Mouse (Mus musculus) heart, embryonic 12.5 days (tissue): ENCODE data around the gene Scfd2. TPM values are rescaled to one million over a fixed set of nuclear protein-coding genes. Genes with fewer than 3 reads are reported as not detected.

ENCODE experiments used
- ATAC-seq: fragments of 200-750 bp; cut with Nextera tagmentation; 2 replicates; pipeline ENCODE4 v1.8.0; 2017; ENCODE audit warnings: moderate TSS enrichment, moderate library complexity; ENCODE audit not compliant: insufficient number of reproducible peaks, low FRiP score
- H3K27ac ChIP-seq: fragments of 300-500 bp; sonication (generic); 2 replicates; pipeline ENCODE4 v1.5.1; 2016; ENCODE audit warnings: mild to moderate bottlenecking, moderate library complexity; ENCODE audit not compliant: poor library complexity, severe bottlenecking
- H3K27me3 ChIP-seq: fragments of 300-500 bp; sonication (generic); replicated peaks from 2 replicates; pipeline ENCODE4 v1.6.1; 2016; ENCODE audit warnings: mild to moderate bottlenecking, moderate library complexity
- H3K36me3 ChIP-seq: fragments of 300-500 bp; sonication (generic); 2 replicates; pipeline ENCODE4 v1.6.1; 2016; ENCODE audit warnings: mild to moderate bottlenecking, moderate library complexity
- H3K4me1 ChIP-seq: fragments of 300-500 bp; sonication (generic); replicated peaks from 2 replicates; pipeline ENCODE4 v1.6.1; 2016; ENCODE audit warnings: mild to moderate bottlenecking
- H3K4me2 ChIP-seq: fragments of 300-500 bp; sonication (generic); 2 replicates; pipeline ENCODE4 v1.6.1; 2016; ENCODE audit warnings: mild to moderate bottlenecking, moderate library complexity
- H3K4me3 ChIP-seq: fragments of 300-500 bp; sonication (generic); 2 replicates; pipeline ENCODE4 v1.5.1; 2016; ENCODE audit warnings: mild to moderate bottlenecking
- H3K9ac ChIP-seq: fragments of 300-500 bp; sonication (generic); 2 replicates; pipeline ENCODE4 v1.6.1; 2016; ENCODE audit warnings: mild to moderate bottlenecking, moderate library complexity
- H3K9me3 ChIP-seq: fragments of 300-500 bp; sonication (generic); replicated peaks from 2 replicates; pipeline ENCODE4 v1.6.1; 2016; ENCODE audit warnings: mild to moderate bottlenecking, moderate library complexity
- WGBS: fragments of 180-500 bp; shearing (Covaris S2); methylation state at CpG from one replicate; pipeline ENCODE4 v1.1.7; 2016; 5-methylcytosine and 5-hydroxymethylcytosine counted together
- polyA plus RNA-seq: library from polyadenylated mRNA; unstranded; fragments of >200 nt; fragmentation: Nextera tagmentation; extraction: Ambion mirVana; gene quantifications from 2 replicates; pipeline ENCODE4 v1.2.1, GENCODE M21; 2016

Scfd2 gene
- polyA plus RNA-seq, 1 experiment from 2014 or later = 13.6 TPM

DNA sequence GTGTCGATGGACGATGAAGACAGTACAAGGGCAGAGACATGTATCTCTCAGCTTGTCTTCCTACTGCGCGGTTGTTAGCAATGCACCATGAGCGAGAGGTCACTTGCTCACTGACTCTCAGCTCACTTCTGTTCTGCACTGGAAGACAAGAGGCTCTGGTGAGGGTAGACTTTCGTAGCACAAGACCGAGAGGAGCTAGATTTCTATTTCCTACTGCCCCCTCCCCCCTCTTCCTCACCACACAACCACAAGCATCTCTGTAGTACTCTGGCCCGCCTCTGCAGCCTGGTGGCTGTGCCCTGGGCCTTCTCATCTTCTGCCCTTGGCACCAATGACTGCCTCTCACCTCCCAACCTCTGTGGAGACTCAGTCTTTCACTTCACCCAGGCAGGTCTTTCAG, 331.1 kb downstream of the Scfd2 start:
- no peaks in the 10 kb centered on the region for H3K27me3 ChIP-seq
- WGBS = 53% methylated on average over 8 of the region's 8 CpGs
- no peak overlapping the region for H3K4me3 ChIP-seq
- peaks cover 62% of the 10 kb centered on the region for H3K4me1 ChIP-seq
- no peak overlapping the region; the same call in 1 of the 2 replicates for H3K4me2 ChIP-seq
- ATAC-seq = no peak
- H3K36me3 ChIP-seq = peaks cover 34% of the 10 kb centered on the region
- H3K27ac ChIP-seq = peak overlapping the region; percentile 82
- no peak overlapping the region for H3K9ac ChIP-seq
- H3K9me3 ChIP-seq = 0 out of 2 replicates have a peak, but pooled peaks cover 3% of the 10 kb centered on the region

DNA sequence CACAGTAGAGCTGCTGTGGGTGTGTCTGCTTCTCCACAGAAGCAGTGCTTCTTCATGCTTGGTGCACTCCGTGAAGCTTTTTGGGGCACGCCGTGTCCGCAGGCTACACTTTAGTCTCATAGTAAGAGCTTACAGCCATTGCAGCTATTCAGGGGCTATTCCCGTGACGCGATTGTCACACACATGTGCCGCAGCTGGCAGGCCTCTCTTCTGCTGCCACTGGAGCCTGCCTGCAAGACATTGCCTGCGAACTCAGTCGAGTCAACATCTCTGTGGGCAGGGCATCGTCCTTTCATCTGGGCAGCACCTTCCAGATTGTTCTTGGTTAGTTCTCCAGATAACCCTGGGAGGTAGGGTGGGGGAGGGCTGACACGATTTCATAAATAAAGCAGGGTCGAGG, 331.8 kb downstream of the Scfd2 start:
- no peak overlapping the region for H3K9ac ChIP-seq
- H3K27ac ChIP-seq = peak overlapping the region; percentile 82
- no peak for ATAC-seq
- peaks cover 34% of the 10 kb centered on the region for H3K36me3 ChIP-seq
- peak overlapping the region; percentile 15; the same call in 1 of the 2 replicates for H3K4me2 ChIP-seq
- H3K4me1 ChIP-seq = peaks cover 57% of the 10 kb centered on the region
- WGBS = 74% methylated on average over 13 of the region's 13 CpGs
- H3K27me3 ChIP-seq = no peaks in the 10 kb centered on the region
- H3K9me3 ChIP-seq = 0 out of 2 replicates have a peak, but pooled peaks cover 3% of the 10 kb centered on the region
- H3K4me3 ChIP-seq = no peak overlapping the region

- Histone ChIP-seq H3K9me3 (0 out of 2 replicates have a peak, but pooled peaks cover 3% of the 10 kb centered on the region), H3K4me2 (peak overlapping the region; percentile 87), H3K4me3 (peak overlapping the region; percentile 84), H3K4me1 (peaks cover 64% of the 10 kb centered on the region), H3K27ac (peak overlapping the region; percentile 91), H3K27me3 (no peaks in the 10 kb centered on the region), H3K36me3 (peaks cover 34% of the 10 kb centered on the region), H3K9ac (peak overlapping the region; percentile 98)
- ATAC-seq = no peak
- 61% methylated on average over 11 of the region's 11 CpGs for whole genome bisulfite sequencing
Measured at GRCm38 (mm10) chr5:74198446-74198845, 333.1 kb downstream of the Scfd2 start.

DNA sequence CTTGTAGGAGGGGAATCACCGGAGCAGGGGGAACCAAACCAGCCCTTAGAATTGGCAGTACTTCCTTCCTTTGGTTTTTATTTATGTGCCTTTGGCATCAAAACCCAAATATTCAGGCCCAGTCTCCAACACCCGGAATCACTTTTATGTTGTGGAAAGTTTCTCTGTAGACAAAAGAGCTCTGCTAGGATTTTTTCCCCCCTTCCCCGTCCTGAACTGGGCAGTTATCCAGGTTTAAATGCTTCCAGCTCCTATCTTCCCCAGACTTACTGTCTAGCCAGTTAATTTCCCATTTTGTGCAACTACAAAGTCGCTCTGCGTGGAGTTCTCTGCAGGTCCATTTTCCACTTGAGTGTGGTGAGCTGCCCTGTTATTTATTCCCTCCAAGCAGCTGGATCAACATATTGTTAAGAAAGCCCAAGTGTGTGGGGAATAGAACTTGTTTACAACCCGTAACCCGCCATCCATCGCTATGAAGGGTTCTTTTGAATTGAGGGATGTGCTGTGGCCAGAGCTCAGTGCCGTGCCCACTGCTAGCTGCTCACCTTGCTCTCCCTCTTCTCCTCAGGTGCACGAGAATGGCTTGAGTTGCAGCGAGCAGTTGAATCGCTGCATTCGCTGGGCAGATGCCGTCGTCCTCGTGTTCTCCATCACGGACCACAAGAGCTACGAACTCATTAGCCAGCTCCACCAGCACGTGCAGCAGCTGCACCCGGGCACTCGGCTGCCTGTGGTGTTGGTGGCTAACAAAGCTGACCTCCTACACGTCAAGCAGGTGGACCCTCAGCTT, 333.8 kb downstream of the Scfd2 start:
- no peak for ATAC-seq
- H3K27ac ChIP-seq = peak overlapping the region; percentile 91
- peaks cover 34% of the 10 kb centered on the region for H3K36me3 ChIP-seq
- H3K27me3 ChIP-seq = no peaks in the 10 kb centered on the region
- peak overlapping the region; percentile 87 for H3K4me2 ChIP-seq
- H3K4me3 ChIP-seq = peak overlapping the region; percentile 84
- peak overlapping the region; percentile 98 for H3K9ac ChIP-seq
- 66% methylated on average over 22 of the region's 22 CpGs for WGBS
- peaks cover 64% of the 10 kb centered on the region for H3K4me1 ChIP-seq
- H3K9me3 ChIP-seq = no peaks in the 10 kb centered on the region

- H3K9ac ChIP-seq = peak overlapping the region; percentile 98
- no peaks in the 10 kb centered on the region for H3K27me3 ChIP-seq
- no peaks in the 10 kb centered on the region for H3K9me3 ChIP-seq
- peak overlapping the region; percentile 84 for H3K4me3 ChIP-seq
- peak overlapping the region; percentile 87 for H3K4me2 ChIP-seq
- H3K27ac ChIP-seq = peak overlapping the region; percentile 91
- WGBS = 0% methylated on average over 4 of the region's 4 CpGs
- H3K36me3 ChIP-seq = peaks cover 34% of the 10 kb centered on the region
- H3K4me1 ChIP-seq = peaks cover 56% of the 10 kb centered on the region
- ATAC-seq = no peak
Measured at GRCm38 (mm10) chr5:74196307-74196618, 335.3 kb downstream of the Scfd2 start.

DNA sequence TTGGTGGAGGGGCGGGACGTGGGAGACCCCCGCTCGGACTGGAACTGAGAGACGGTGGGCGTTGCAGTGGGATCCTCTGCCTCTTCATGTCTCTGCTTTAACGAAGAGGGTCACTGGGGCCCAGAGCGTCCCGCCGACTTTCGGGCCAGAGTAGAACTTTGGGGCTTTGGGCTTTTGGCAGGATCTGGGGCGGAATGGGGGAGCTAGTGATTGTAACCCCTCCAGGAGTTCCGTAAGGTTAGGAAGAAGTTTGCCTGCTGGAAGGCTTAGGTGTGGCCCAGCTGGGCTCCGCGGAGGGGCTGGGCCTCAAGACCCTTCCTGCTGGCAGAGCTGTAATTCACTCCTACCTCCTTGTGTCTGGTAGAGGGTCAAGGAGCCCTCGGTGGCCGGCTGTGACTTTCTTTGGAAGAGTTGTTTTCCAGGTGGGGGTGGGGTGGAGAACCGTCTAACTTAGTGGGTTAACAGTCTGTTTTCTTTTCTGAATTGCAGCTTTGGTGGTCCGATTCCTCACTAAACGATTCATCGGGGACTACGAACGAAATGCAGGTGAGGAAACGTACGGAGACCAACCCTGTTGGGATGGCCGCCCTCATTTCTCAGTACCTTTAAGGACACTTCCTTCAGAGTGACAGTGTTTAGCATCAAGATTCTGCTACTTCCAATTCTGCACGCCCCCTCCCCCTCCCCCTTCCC, 335.8 kb downstream of the Scfd2 start:
- Histone ChIP-seq H3K4me1 (peaks cover 51% of the 10 kb centered on the region), H3K4me2 (peak overlapping the region; percentile 87), H3K9ac (peak overlapping the region; percentile 98), H3K9me3 (no peaks in the 10 kb centered on the region), H3K27ac (peak overlapping the region; percentile 91), H3K27me3 (no peaks in the 10 kb centered on the region), H3K4me3 (peak overlapping the region; percentile 84), H3K36me3 (peaks cover 34% of the 10 kb centered on the region)
- peak; percentile 35; the same call in 1 of the 2 replicates for ATAC-seq
- under 1% methylated on average over 27 of the region's 27 CpGs for WGBS

DNA sequence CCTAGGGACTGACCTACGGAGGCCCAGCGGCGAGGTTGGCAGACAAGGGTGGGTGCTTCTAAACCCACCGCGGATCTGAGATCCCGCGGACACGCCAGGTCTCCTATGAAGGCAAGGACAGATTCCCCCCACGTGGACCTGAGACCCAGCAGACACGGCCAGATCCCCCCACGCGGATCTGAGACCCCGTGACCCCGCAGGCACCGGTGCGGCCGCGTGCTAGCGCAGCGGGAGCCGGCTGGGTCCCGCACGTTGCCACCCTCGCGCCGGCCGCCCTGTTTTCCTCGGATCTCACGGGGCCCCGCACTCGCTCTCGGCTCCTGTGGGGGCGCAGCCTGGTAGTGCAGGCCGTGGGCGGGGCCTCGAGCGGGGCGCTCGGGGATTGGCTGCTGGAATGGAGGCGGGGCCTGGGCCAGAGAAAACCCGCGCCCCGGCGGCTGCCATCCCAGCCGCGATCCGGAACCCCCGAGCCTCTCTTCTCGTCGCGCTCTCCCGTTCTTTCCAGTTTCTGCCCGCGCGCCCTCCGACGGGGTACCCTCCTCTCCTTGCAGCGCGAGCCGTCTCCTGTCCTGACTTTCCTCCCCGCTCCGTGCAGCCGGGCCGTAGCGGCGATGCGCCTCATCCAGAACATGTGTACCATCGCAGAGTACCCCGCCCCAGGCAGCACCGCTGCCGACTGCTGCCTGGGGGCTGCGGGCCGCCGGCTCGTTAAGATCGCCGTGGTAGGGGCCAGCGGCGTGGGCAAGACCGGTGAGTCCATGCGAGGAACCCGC, 336.5 kb downstream of the Scfd2 start, which contains the start of gene Rasl11b:
Gene Rasl11b, plus strand, starts transcription at position 446 of the 773 bp plus-strand sequence.
- H3K9me3 ChIP-seq = no peaks in the 10 kb centered on the region
- H3K27me3 ChIP-seq = no peaks in the 10 kb centered on the region
- H3K9ac ChIP-seq = peak within 1 kb of the TSS; percentile 98
- H3K4me2 ChIP-seq = peak within 1 kb of the TSS; percentile 87
- peak within 1 kb of the TSS; percentile 84 for H3K4me3 ChIP-seq
- peak; percentile 94 for ATAC-seq
- under 1% methylated on average over 82 of the region's 82 CpGs for WGBS
- peaks cover 47% of the 10 kb centered on the region for H3K4me1 ChIP-seq
- H3K27ac ChIP-seq = peak within 1 kb of the TSS; percentile 91
- H3K36me3 ChIP-seq = peaks cover 31% of the 10 kb centered on the region

DNA sequence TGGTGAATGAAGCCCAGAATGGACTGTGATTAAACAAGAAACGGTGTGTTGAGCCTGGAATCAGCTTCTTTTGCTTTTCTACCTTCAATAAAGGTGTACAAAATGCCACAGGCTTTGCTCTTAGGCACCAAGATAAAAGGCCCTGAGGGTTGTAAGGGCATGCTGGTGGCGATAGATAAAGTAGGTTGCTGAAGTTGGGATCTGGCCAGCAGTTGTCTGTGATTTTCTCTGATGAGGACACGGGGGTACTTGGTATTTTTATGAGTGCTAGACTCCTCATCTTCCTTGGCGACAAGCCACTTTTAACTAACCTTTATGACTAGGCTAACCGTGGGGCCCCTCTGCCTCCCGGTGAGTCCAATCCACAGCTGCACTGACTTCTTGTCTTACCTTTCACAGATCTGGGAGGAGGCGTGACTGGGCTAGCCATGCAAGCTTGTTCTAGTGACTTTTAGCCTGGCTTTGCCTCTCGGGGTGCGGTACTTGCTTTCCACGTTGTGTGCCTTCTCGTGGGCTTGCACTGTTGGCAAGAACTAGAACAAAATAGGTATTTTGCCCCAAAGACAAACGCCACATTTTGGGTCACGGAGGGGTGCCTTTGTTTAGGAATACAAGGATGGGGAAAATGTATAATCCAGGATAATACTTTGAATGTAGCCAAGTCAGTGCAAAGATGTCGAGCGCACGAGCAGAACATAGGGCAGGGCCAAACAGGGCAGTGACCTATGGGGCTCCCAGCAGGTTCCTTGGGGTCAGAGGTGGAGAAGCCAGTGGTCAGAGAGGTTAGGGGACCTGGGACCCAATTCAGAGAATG, 337.3 kb downstream of the Scfd2 start:
- H3K4me2 ChIP-seq = peak overlapping the region; percentile 87
- peak overlapping the region; percentile 84 for H3K4me3 ChIP-seq
- 25% methylated on average over 16 of the region's 16 CpGs for WGBS
- peak overlapping the region; percentile 84 for H3K9ac ChIP-seq
- H3K9me3 ChIP-seq = no peaks in the 10 kb centered on the region
- peaks cover 23% of the 10 kb centered on the region for H3K36me3 ChIP-seq
- H3K27me3 ChIP-seq = no peaks in the 10 kb centered on the region
- peak overlapping the region; percentile 27 for H3K27ac ChIP-seq
- ATAC-seq = 0 out of 2 replicates have a peak, but pooled peaks have one; percentile 3
- peaks cover 43% of the 10 kb centered on the region for H3K4me1 ChIP-seq

- H3K4me3 ChIP-seq = no peak overlapping the region
- H3K27ac ChIP-seq = peak overlapping the region; percentile 14; the same call in 1 of the 2 replicates
Measured at GRCm38 (mm10) chr5:74193626-74194025, 337.9 kb downstream of the Scfd2 start.

GRCm38 (mm10) chr5:74193008-74193407, 338.6 kb downstream of the Scfd2 start:
- Histone ChIP-seq H3K4me1 (peaks cover 39% of the 10 kb centered on the region), H3K9ac (no peak overlapping the region), H3K27me3 (no peaks in the 10 kb centered on the region), H3K9me3 (no peaks in the 10 kb centered on the region), H3K36me3 (peaks cover 10% of the 10 kb centered on the region), H3K4me3 (no peak overlapping the region), H3K27ac (no peak overlapping the region), H3K4me2 (no peak overlapping the region)
- no peak for ATAC-seq
- WGBS = 39% methylated on average over 2 of the region's 2 CpGs

More at GRCm38 (mm10) chr5:74193626-74194025, 337.9 kb downstream of the Scfd2 start:
- H3K9ac ChIP-seq = no peak overlapping the region
- H3K9me3 ChIP-seq = no peaks in the 10 kb centered on the region
- H3K27me3 ChIP-seq = no peaks in the 10 kb centered on the region
- peaks cover 17% of the 10 kb centered on the region for H3K36me3 ChIP-seq
- 53% methylated on average over 7 of the region's 7 CpGs for WGBS
- no peak for ATAC-seq
- peaks cover 39% of the 10 kb centered on the region for H3K4me1 ChIP-seq
- peak overlapping the region; percentile 87 for H3K4me2 ChIP-seq
